Mouse (Mus musculus): ENCODE results near the gene Gabra5.

Gene Gabra5

DNA sequence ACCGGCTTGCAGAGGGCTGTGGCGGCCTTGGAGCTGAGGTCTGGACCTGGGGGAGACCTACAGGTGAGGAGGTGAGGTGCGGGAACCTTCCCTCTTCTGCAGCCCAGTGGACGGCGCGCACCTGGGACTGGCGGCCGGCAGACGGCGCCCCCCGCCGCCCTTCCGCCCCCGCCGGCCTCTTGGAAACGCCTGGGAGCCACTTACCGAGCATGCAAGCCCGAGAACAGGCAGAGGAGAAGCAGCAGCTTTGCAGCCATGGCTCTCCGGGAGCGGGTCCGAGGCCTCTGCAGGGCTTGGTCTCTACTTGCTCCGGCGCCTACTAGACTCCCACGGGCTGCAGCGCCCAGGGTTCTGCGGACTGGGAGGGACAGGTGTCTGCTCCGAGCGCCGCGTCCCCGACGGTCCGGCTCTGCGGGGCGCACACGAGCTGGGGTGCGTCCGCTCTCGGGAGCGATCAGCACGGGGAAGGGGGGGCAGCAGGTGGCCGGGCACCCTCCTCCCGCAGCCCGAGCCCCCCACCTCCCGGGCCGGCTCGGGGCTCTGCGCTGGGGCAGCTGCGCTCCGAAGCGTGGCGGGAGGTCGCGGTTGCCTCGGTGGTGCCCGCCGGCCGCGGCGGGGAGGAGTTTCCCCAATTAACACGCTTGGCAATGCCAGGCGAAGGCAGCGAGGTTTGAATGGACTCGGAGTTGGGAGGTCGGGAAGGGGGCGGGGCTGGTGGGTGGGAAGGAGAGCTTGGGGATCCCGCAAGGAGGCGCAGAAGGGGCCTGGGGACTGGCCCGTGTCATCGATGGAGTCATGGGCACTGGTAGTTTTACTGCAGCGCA, 123.1 kb downstream of the Gabra5 start, which contains the start of gene Gabrg3:
Gabrg3 (minus strand) TSS at position 672 of the 824 bp plus-strand sequence.
- no peak for DNase-seq (ENCODE audit: low read depth, low spot score)

DNA sequence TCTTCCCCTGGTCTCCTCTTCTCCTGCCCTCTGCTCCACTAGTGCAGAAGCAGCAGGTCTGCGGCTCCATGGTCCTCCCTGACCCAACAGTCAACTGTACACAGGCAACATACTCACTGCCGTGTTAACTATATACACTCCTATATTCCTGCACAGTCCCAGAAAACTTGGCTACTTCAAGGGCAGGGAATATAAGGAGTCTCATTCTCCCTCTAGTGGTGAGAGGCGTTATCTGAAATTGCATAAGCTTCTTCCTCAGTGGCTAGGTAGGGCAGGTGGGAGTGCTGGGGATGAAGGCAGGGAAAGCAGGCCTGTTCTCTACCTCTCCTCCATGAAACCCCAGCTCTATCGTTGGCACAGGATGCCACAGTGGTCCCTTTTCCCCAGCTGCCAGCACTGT, 125.7 kb downstream of the Gabra5 start:
- DNase-seq (ENCODE audit: low read depth, low spot score), result no peak

GRCm38 (mm10) chr7:57366013-57366390, 143.9 kb downstream of the Gabra5 start:
- DNase-seq (ENCODE audit: low read depth, low spot score), result no peak

- no peak for DNase-seq (ENCODE audit: low read depth, low spot score)
Measured at GRCm38 (mm10) chr7:57365134-57366012, 144.5 kb downstream of the Gabra5 start.

- no peak for DNase-seq (ENCODE audit: low read depth, low spot score)
Measured at GRCm38 (mm10) chr7:57363812-57364211, 146.0 kb downstream of the Gabra5 start.

GRCm38 (mm10) chr7:57357871-57358540, 151.9 kb downstream of the Gabra5 start:
- DNase-seq (ENCODE audit: low read depth, low spot score), result no peak
